Mouse (Mus musculus) layer of hippocampus, postnatal 10 days (tissue): ENCODE results near the gene Foxp1. TPM values are rescaled to one million over a fixed set of nuclear protein-coding genes. Genes with fewer than 3 reads are reported as not detected.
A peak's percentile ranks its signal among the peaks of the same experiment; 100 is the strongest.

Experiments used
- DNase-seq, 2 experiments: peaks; one replicate each; pipeline ENCODE4 v3.0.0; 2021; ENCODE audit warnings: low spot score in 2 of 2
- total RNA-seq, 2 experiments: library from RNA; stranded (reverse); gene quantifications; 2 replicates each; pipeline ENCODE4 v1.2.3; 2021

Foxp1 gene
- total RNA-seq, 2 experiments from 2014 or later = 139 to 149 TPM

- DNase-seq = no peak
Measured at GRCm38 (mm10) chr6:99035459-99036375, 486.8 kb downstream of the Foxp1 start.

- DNase-seq = no peak
Measured at GRCm38 (mm10) chr6:99033062-99033461, 489.5 kb downstream of the Foxp1 start.

GRCm38 (mm10) chr6:99031321-99031903 lies 491.1 kb downstream of the Foxp1 start:
- DNase-seq = no peak

- no peak for DNase-seq
Measured at GRCm38 (mm10) chr6:99030251-99030650, 492.3 kb downstream of the Foxp1 start.

- no peak for DNase-seq
Measured at GRCm38 (mm10) chr6:99029438-99029837, 493.1 kb downstream of the Foxp1 start.

- no peak for DNase-seq
Measured at GRCm38 (mm10) chr6:99028989-99029305, 493.6 kb downstream of the Foxp1 start.

- peak; percentile 32 to 40 for DNase-seq
Measured at GRCm38 (mm10) chr6:99028161-99028988, 494.1 kb downstream of the Foxp1 start.

- DNase-seq = peak; percentile 38 to 54
Measured at GRCm38 (mm10) chr6:99027542-99028160, 494.9 kb downstream of the Foxp1 start.

- DNase-seq = no peak
Measured at GRCm38 (mm10) chr6:99026635-99027541, 495.6 kb downstream of the Foxp1 start.

- DNase-seq = no peak
Measured at GRCm38 (mm10) chr6:99026040-99026439, 496.5 kb downstream of the Foxp1 start.

GRCm38 (mm10) chr6:99024588-99024987 lies 497.9 kb downstream of the Foxp1 start:
- no peak for DNase-seq

GRCm38 (mm10) chr6:99020570-99021444 lies 501.7 kb downstream of the Foxp1 start:
- DNase-seq = no peak

- DNase-seq = no peak
Measured at GRCm38 (mm10) chr6:99019716-99020115, 502.8 kb downstream of the Foxp1 start.

- no peak for DNase-seq
Measured at GRCm38 (mm10) chr6:99019266-99019665, 503.3 kb downstream of the Foxp1 start.

- DNase-seq = no peak
Measured at GRCm38 (mm10) chr6:99013866-99014502, 508.5 kb downstream of the Foxp1 start.

- DNase-seq = no peak
Measured at GRCm38 (mm10) chr6:99013119-99013865, 509.2 kb downstream of the Foxp1 start.

- DNase-seq = no peak
Measured at GRCm38 (mm10) chr6:99011895-99012584, 510.5 kb downstream of the Foxp1 start.
